In the genomic region with DNA sequence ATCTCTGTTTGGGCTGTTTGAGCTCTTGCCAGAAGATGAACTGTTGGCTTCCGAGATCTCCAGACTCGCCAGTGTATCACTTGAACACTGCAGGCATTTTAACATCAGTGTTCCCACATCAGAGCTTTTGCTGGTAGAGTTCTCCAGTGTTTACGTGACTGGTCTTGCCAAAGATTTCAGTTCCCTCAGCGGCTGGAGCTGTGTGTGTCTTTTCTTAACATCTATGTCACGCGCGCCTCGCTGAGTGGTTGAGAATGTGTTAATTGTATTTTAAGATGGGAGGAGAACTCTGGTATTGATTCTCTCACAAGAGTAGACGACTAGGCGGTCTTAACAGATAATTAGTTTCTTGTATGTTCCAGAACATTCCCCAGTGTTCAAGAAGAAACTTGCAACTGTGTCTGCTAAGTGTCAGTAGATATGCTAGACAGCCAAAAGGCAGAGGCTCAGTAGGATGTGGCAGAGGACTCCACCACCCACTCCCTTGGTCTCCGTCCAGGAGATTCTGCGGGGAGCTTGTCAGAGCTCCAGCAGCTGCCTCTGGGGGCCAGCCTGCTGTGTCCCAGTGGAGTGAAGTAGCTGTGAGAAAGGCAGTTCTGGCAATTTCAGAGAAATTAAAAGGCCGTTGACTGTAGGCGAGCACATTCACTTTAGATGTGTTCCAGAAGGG, we compare ENCODE assay signal across 8 mouse cellular contexts. TPM values are rescaled to one million over a fixed set of nuclear protein-coding genes. Genes with fewer than 3 reads are reported as not detected.
A peak's percentile ranks its signal among the peaks of the same experiment; 100 is the strongest.
DNase-seq lines count a peak whose midpoint lies in the region; ATAC-seq and TF ChIP-seq lines count a peak whose summit lies in the region.

No protein-coding gene starts in this region.

- no peak for DNase-seq in midbrain, embryonic 10.5 days (ENCODE audit: low spot score)
- DNase-seq in midbrain, embryonic 11.5 days (ENCODE audit: low spot score, missing footprints): no peak
- peak; percentile 60 to 73 for DNase-seq in frontal cortex, postnatal 25 days (ENCODE audit: low spot score in 2 of 2)
- DNase-seq in left cerebral cortex, adult 2 months (ENCODE audit: extremely low spot score in 1 of 2, low spot score in 2 of 2): peak; percentile 81 to 89
- DNase-seq in lung, postnatal 4 days: peak; percentile 84 to 95
- DNase-seq in urinary bladder, postnatal 4 days (ENCODE audit: low spot score in 2 of 2): peak; percentile 64
- DNase-seq in c-Kit-positive CD71-positive TER-119-positive erythroid progenitor cells, embryonic 14.5 days (ENCODE audit: low spot score): no peak

- H3K4me2 ChIP-seq in midbrain, embryonic 11.5 days: no peak overlapping the region
- no peak overlapping the region for H3K4me2 ChIP-seq in hindbrain, embryonic 12.5 days (replicated peaks)

- intact Hi-C loops in left cerebral cortex, adult 2 months (cut with DNase I): loop anchor here (2.0 kb wide), 1 partner anchor 29 kb away; a partner anchor contains a TSS

- TF ChIP-seq CTCF in left cerebral cortex, adult 2 months (IDR thresholded peaks at IDR 0.05): no peak

- H3K4me1 ChIP-seq in midbrain, embryonic 10.5 days: peaks cover 24% of the 10 kb centered on the region
- H3K4me1 ChIP-seq in midbrain, embryonic 11.5 days (ENCODE audit: control insufficient read depth, insufficient read depth, low read length): no peaks in the 10 kb centered on the region; the same call in 1 of the 2 replicates
- peaks cover 34% of the 10 kb centered on the region for H3K4me1 ChIP-seq in hindbrain, embryonic 12.5 days

- 81% methylated on average over 14 of the region's 14 CpGs for WGBS in midbrain, embryonic 10.5 days
- WGBS in midbrain, embryonic 11.5 days: 78% methylated on average over 14 of the region's 14 CpGs
- WGBS in hindbrain, embryonic 12.5 days: 62% methylated on average over 14 of the region's 14 CpGs

- H3K9me3 ChIP-seq in midbrain, embryonic 10.5 days (replicated peaks): peaks cover 5% of the 10 kb centered on the region
- no peaks in the 10 kb centered on the region for H3K9me3 ChIP-seq in midbrain, embryonic 11.5 days (ENCODE audit: control insufficient read depth, low read length)
- H3K9me3 ChIP-seq in hindbrain, embryonic 12.5 days (replicated peaks): no peaks in the 10 kb centered on the region

- peaks cover 42% of the 10 kb centered on the region for H3K36me3 ChIP-seq in midbrain, embryonic 10.5 days
- H3K36me3 ChIP-seq in midbrain, embryonic 11.5 days (ENCODE audit: control insufficient read depth, insufficient read depth, low read length): no peaks in the 10 kb centered on the region
- peaks cover 8% of the 10 kb centered on the region; the same call in 1 of the 2 replicates for H3K36me3 ChIP-seq in hindbrain, embryonic 12.5 days

- peak overlapping the region; percentile 52; the same call in 1 of the 2 replicates for H3K27ac ChIP-seq in midbrain, embryonic 10.5 days (replicated peaks)
- no peak overlapping the region for H3K27ac ChIP-seq in midbrain, embryonic 11.5 days (ENCODE audit: low read depth, low read length)
- 0 out of 2 replicates have a peak overlapping the region, but pooled peaks have one; percentile 53 for H3K27ac ChIP-seq in hindbrain, embryonic 12.5 days
- H3K27ac ChIP-seq in left cerebral cortex, adult 2 months: 0 out of 2 replicates have a peak overlapping the region, but pooled peaks have one; percentile 6

- no peak overlapping the region for H3K9ac ChIP-seq in midbrain, embryonic 11.5 days (ENCODE audit: low read length)
- H3K9ac ChIP-seq in hindbrain, embryonic 12.5 days: no peak overlapping the region

- no peak overlapping the region for H3K4me3 ChIP-seq in midbrain, embryonic 10.5 days
- no peak overlapping the region for H3K4me3 ChIP-seq in midbrain, embryonic 11.5 days (ENCODE audit: low read depth, low read length)
- H3K4me3 ChIP-seq in hindbrain, embryonic 12.5 days: no peak overlapping the region
- no peak overlapping the region for H3K4me3 ChIP-seq in left cerebral cortex, adult 2 months

- ATAC-seq in midbrain, embryonic 11.5 days (ENCODE audit: low FRiP score): no peak
- ATAC-seq in hindbrain, embryonic 12.5 days (ENCODE audit: low FRiP score): no peak

- no peaks in the 10 kb centered on the region for H3K27me3 ChIP-seq in midbrain, embryonic 10.5 days (ENCODE audit: low read depth, poor library complexity, severe bottlenecking)
- no peaks in the 10 kb centered on the region for H3K27me3 ChIP-seq in midbrain, embryonic 11.5 days (ENCODE audit: control insufficient read depth, insufficient read depth, low read length)
- H3K27me3 ChIP-seq in hindbrain, embryonic 12.5 days: no peaks in the 10 kb centered on the region

RNA-seq across cellular contexts. Expression of a gene that starts 29.3 kb away (rescaled TPM):
- polyA plus RNA-seq in midbrain, embryonic 10.5 days (2016; fragmentation: Nextera tagmentation; extraction: Ambion mirVana): 12.9 and 13.7 TPM in 2 replicates
- 24.2 and 27.1 TPM in 2 replicates for polyA plus RNA-seq in midbrain, embryonic 11.5 days (2014; fragmentation: Nextera tagmentation; extraction: Ambion mirVana)
- polyA plus RNA-seq in hindbrain, embryonic 12.5 days (2016; fragmentation: Nextera tagmentation; extraction: Ambion mirVana): 18.2 and 18.3 TPM in 2 replicates
- 10 to 100 TPM; 35.4 to 42.5 TPM for total RNA-seq in left cerebral cortex, adult 2 months (2021)

Comparison
In these comparisons a context has a peak if more than half of its experiments do, and no peak if none do; other contexts are left out.
1. DNase-seq: peak in frontal cortex, postnatal 25 days (2 of 2), left cerebral cortex, adult 2 months (2 of 2), lung, postnatal 4 days (2 of 2) and urinary bladder, postnatal 4 days (2 of 2); none in midbrain, embryonic 10.5 days (single experiment), midbrain, embryonic 11.5 days (single experiment) and c-Kit-positive CD71-positive TER-119-positive erythroid progenitor cells, embryonic 14.5 days (single experiment).